Mouse (Mus musculus) liver, embryonic 12.5 days (tissue): Measurements from ENCODE around the gene Ankrd31. TPM values are rescaled to one million over a fixed set of nuclear protein-coding genes. Genes with fewer than 3 reads are reported as not detected.
"Not testable (repeated sequence)": the region's sequence is repeated elsewhere in the genome, so short reads cannot be mapped to it uniquely, and the experiment has no call there.

Experiments
- ATAC-seq: fragments of 200-750 bp; cut with Nextera tagmentation; 2 replicates; pipeline ENCODE4 v1.8.0; 2017; ENCODE audit warnings: moderate number of reproducible peaks, mild to moderate bottlenecking, moderate library complexity
- H3K27ac ChIP-seq: fragments of 300-500 bp; sonication (generic); 2 replicates; pipeline ENCODE4 v1.5.1; 2016; ENCODE audit warnings: mild to moderate bottlenecking
- H3K27me3 ChIP-seq: fragments of 300-500 bp; sonication (generic); replicated peaks from 2 replicates; pipeline ENCODE4 v1.6.1; 2016; ENCODE audit warnings: mild to moderate bottlenecking, moderate library complexity
- H3K36me3 ChIP-seq: fragments of 300-500 bp; sonication (generic); 2 replicates; pipeline ENCODE4 v1.6.1; 2016; ENCODE audit warnings: mild to moderate bottlenecking, moderate library complexity
- H3K4me1 ChIP-seq: fragments of 300-500 bp; sonication (generic); 2 replicates; pipeline ENCODE4 v1.6.1; 2016
- H3K4me2 ChIP-seq: fragments of 300-500 bp; sonication (generic); 2 replicates; pipeline ENCODE4 v1.6.1; 2016; ENCODE audit warnings: mild to moderate bottlenecking, moderate library complexity
- H3K4me3 ChIP-seq: fragments of 300-500 bp; sonication (generic); 2 replicates; pipeline ENCODE4 v1.5.1; 2016; ENCODE audit warnings: mild to moderate bottlenecking, moderate library complexity
- H3K9ac ChIP-seq: fragments of 300-500 bp; sonication (generic); 2 replicates; pipeline ENCODE4 v1.6.1; 2016; ENCODE audit warnings: mild to moderate bottlenecking, moderate library complexity
- H3K9me3 ChIP-seq: fragments of 300-500 bp; sonication (generic); replicated peaks from 2 replicates; pipeline ENCODE4 v1.6.1; 2016; ENCODE audit warnings: mild to moderate bottlenecking, moderate library complexity
- WGBS: fragments of 180-500 bp; shearing (Covaris S2); methylation state at CpG from one replicate; pipeline ENCODE4 v1.1.7; 2016; ENCODE audit not compliant: insufficient replicate concordance; 5-methylcytosine and 5-hydroxymethylcytosine counted together
- polyA plus RNA-seq: library from polyadenylated mRNA; unstranded; fragments of >200 nt; fragmentation: Nextera tagmentation; extraction: Ambion mirVana; gene quantifications from 2 replicates; pipeline ENCODE4 v1.2.1, GENCODE M21; 2016

The Ankrd31 gene
- polyA plus RNA-seq, 1 experiment from 2014 or later = 0.02 TPM

DNA sequence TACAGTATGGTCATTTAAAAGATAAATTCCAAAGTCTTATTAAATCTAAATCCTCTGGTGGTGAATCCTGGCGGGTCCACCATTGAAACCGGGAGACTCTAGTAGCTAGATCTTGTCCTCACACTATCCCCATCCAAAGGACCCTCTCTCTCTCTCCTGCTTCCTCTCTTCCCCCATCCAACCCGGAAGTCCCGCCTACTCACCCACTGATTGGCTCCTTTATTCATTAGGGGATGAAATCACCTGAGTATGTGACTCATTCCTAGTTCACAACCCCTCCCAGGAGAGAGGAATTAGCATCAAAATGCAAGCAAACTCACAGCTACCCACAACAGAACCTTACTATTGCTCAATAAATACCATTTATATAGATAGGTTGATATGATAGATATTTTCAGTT lies 122.7 kb downstream of the Ankrd31 start:
- no peak overlapping the region for H3K4me3 ChIP-seq
- H3K27me3 ChIP-seq = no peaks in the 10 kb centered on the region
- WGBS = 53% methylated on average over 4 of the region's 4 CpGs
- no peak for ATAC-seq
- no peak overlapping the region for H3K4me2 ChIP-seq
- H3K9ac ChIP-seq = no peak overlapping the region
- H3K9me3 ChIP-seq = no peaks in the 10 kb centered on the region
- no peak overlapping the region for H3K27ac ChIP-seq
- H3K4me1 ChIP-seq = no peaks in the 10 kb centered on the region
- H3K36me3 ChIP-seq = no peaks in the 10 kb centered on the region

DNA sequence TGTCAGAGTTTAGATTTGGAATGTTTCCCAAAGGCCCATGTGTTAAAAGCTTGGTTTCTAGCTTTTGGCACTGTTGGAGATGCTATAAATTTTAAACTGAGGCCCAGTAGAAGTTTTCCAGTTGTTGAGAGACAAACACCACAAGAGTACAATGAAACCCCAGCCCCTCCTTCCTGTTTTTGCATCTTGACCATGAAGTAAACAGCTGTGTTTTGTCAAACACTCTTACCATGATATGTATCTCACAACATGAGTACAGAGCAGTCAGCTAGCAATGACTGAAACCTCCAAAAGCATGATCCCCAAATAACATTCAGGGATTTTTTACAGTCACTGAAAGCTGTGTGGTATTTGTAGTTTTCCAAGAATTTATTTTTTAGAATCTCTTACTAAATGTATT lies 126.0 kb downstream of the Ankrd31 start:
- H3K27me3 ChIP-seq = peaks cover 4% of the 10 kb centered on the region; the same call in 1 of the 2 replicates
- no peak for ATAC-seq
- no peaks in the 10 kb centered on the region for H3K4me1 ChIP-seq
- H3K36me3 ChIP-seq = no peaks in the 10 kb centered on the region
- H3K9ac ChIP-seq = no peak overlapping the region
- no peaks in the 10 kb centered on the region for H3K9me3 ChIP-seq
- H3K4me2 ChIP-seq = no peak overlapping the region
- H3K27ac ChIP-seq = no peak overlapping the region
- H3K4me3 ChIP-seq = no peak overlapping the region

DNA sequence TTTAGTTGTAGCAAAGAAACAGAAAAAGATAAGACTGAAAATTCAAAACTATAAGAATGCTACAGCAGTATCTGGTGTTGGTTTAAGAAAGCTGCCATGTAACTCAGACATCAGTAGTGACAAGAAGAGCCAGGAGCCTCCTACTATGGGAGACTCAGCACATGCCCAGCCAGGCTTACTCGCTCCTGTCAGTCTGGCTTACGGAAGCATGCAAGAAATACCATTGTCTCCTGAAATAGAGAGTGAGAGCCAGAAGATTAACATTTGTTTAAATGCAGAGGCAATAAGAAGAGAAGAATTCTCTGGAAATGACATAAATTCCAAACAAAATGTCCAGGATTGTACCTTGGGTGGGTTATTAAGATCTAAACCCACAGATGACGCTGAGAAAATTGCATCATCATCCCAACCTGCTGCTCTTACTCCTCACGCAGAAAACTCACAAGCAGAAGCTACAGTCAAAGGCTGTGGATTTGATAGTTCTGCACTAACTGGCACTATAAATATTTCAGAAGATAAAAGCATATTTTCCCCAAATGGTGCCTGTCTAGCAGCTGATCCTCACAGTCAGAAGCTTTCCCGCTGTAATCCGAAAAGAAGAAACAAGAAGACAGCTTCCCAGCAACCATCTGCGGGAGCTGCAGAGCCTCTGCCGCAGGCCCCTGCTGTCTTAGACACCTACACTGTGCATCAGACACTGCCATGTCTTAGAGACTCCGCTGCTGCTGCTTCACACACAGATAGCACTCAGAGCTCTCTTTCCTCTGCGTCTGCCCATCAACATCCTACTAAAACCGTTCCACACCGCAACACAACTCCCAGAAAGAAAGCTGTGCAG lies 130.4 kb downstream of the Ankrd31 start:
- no peak overlapping the region for H3K4me3 ChIP-seq
- ATAC-seq = no peak
- H3K27ac ChIP-seq = no peak overlapping the region
- H3K36me3 ChIP-seq = no peaks in the 10 kb centered on the region
- peaks cover 7% of the 10 kb centered on the region; the same call in 1 of the 2 replicates for H3K27me3 ChIP-seq
- H3K4me1 ChIP-seq = no peaks in the 10 kb centered on the region
- no peaks in the 10 kb centered on the region for H3K9me3 ChIP-seq
- WGBS = 73% methylated on average over 12 of the region's 12 CpGs
- H3K4me2 ChIP-seq = no peak overlapping the region
- no peak overlapping the region for H3K9ac ChIP-seq

DNA sequence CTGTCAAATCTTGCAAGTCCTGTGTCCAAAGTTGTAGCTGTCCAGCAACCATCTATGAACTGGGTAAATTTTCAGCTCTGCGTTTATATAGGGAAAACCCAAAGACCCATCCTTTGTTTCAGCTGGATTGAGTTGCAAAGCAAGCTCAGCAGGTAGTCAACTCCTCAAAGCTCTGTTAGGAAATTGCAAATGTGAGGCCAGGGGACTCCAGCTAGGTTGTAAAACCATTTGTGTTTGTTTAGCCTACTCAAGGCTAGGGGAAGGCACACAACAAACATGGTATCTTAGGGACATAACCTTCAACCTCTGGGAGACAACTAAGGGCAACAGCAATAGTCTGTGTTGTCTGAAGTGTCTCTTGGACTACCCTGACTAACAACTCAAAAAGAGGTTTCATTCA lies 136.5 kb downstream of the Ankrd31 start:
- Histone ChIP-seq H3K27me3 (0 out of 2 replicates have a peak, but pooled peaks cover 3% of the 10 kb centered on the region), H3K4me3 (no peak overlapping the region), H3K9ac (no peak overlapping the region), H3K36me3 (no peaks in the 10 kb centered on the region), H3K27ac (no peak overlapping the region), H3K4me1 (no peaks in the 10 kb centered on the region), H3K9me3 (no peaks in the 10 kb centered on the region), H3K4me2 (no peak overlapping the region)
- 59% methylated on average over 1 of the region's 1 CpGs for WGBS
- no peak for ATAC-seq

DNA sequence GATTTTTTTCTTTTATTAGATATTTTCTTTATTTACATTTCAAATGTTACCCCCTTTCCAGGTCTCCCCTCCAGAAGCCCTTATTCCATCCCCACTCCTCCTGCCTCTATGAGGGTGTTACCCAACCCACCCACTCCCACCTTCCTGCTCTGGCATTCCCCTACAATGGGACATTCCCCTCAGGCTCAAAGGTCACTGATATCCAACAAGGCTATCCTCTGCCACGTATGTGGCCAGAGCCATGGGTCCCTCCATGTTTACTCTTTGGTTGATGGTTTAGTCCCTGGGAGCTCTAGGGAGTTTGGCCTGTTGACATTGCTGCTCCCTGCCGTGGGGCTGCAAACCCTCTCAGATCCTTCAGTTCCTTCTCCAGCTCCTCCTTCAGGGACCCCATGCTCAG lies 141.9 kb downstream of the Ankrd31 start:
- Histone ChIP-seq H3K27ac (no peak overlapping the region), H3K4me3 (no peak overlapping the region), H3K9ac (no peak overlapping the region), H3K27me3 (no peaks in the 10 kb centered on the region), H3K9me3 (no peaks in the 10 kb centered on the region), H3K4me2 (no peak overlapping the region), H3K36me3 (no peaks in the 10 kb centered on the region), H3K4me1 (no peaks in the 10 kb centered on the region)
- peak; percentile 30; the same call in 1 of the 2 replicates for ATAC-seq
- WGBS = 46% methylated on average over 2 of the region's 2 CpGs

DNA sequence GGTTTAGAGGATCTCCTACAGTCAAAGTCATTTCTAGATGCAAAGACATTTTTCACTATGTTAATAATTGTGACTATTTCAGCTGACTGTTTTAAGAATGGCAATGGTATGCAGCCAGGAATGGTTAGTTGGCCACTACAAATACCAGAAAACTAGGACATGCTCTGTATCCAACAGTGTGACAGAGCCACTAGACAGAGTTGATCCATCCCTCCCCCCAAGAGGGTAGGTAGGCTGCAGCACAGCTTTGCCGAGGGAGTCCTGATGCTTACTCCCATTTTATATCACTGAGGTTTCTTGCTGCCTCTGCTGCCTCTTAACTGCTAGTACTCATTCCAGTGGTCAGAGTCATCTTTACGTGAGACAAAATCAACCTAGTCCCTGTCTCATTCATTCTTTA lies 147.1 kb downstream of the Ankrd31 start:
- Histone ChIP-seq H3K27ac (no peak overlapping the region), H3K4me1 (no peaks in the 10 kb centered on the region)
- ATAC-seq = no peak

DNA sequence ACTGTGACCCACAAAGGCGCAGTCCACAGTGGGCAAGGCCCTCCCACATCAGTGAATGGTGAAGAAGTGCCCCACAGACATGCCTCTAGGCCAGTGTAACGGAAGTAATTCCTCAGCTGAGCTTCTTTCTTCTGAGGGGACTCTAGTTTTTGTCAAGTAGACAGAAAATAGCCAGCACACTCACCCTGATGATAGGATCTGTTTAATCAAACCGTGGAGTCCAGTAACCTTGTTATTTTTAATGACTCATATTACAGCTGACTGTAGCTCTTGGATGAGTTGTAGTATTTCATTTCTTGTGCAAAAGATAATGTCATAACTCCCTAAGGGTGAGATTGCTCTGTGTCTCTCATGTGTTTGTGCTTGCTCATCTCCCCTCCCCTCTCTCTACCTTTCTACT lies 158.6 kb downstream of the Ankrd31 start:
- no peak for ATAC-seq
- WGBS = 46% methylated on average over 3 of the region's 3 CpGs
- H3K36me3 ChIP-seq = no peaks in the 10 kb centered on the region
- no peak overlapping the region for H3K4me3 ChIP-seq
- H3K4me1 ChIP-seq = no peaks in the 10 kb centered on the region
- 0 out of 2 replicates have a peak, but pooled peaks cover 3% of the 10 kb centered on the region for H3K27me3 ChIP-seq
- H3K9ac ChIP-seq = no peak overlapping the region
- H3K27ac ChIP-seq = no peak overlapping the region
- no peaks in the 10 kb centered on the region for H3K9me3 ChIP-seq
- H3K4me2 ChIP-seq = no peak overlapping the region

More for the DNA sequence above, 147.1 kb downstream of the Ankrd31 start:
- no peak overlapping the region for H3K4me3 ChIP-seq
- H3K36me3 ChIP-seq = no peaks in the 10 kb centered on the region
- WGBS = 67% methylated on average over 2 of the region's 2 CpGs
- no peak overlapping the region for H3K9ac ChIP-seq
- no peak overlapping the region for H3K4me2 ChIP-seq
- H3K9me3 ChIP-seq = no peaks in the 10 kb centered on the region
- H3K27me3 ChIP-seq = no peaks in the 10 kb centered on the region

DNA sequence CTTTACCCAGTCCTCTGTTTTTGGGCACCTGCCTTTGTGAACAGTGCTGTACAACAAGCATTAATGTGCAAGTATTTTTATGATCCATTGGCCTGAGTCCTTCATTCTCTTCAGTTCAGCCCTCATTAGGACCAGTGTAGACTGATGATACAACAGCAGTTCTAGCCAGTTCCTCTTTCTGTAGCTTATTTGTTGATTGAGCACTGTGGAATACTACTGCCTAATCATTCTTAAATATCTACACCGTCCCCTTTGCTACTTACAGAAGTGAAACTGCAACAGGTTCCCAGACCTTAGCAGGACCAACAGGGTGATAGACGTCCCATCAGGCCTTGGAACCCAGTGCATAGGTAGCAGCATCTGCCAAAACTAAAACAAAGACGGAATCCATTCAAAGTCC lies 163.1 kb downstream of the Ankrd31 start:
- Histone ChIP-seq H3K4me2 (no peak overlapping the region), H3K4me3 (no peak overlapping the region), H3K9ac (no peak overlapping the region), H3K27ac (no peak overlapping the region), H3K9me3 (no peaks in the 10 kb centered on the region), H3K4me1 (no peaks in the 10 kb centered on the region), H3K27me3 (peaks cover 3% of the 10 kb centered on the region; the same call in 1 of the 2 replicates), H3K36me3 (no peaks in the 10 kb centered on the region)
- WGBS = 54% methylated on average over 3 of the region's 3 CpGs
- ATAC-seq = no peak

DNA sequence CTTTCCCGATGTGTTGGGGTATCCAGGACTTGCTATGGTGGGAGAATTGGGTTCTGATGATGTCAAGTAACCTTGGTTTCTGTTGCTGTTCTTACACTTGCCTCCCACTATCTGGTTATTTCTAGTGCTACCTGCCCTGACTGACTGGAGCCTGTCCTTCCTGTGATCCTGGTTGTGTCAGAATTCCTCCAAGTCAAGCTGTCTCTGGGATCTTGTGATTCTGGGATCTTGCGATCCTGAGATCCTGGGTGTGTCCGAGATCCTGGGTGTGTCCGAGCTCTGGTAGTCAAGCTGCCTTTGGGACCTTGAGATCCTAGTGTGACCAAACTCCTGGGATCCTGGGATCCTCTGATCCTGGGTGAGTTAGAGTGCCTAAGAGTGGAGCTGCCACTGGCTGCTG lies 175.1 kb downstream of the Ankrd31 start:
- WGBS = 81% methylated on average over 4 of the region's 4 CpGs
- H3K9ac ChIP-seq, ATAC-seq, H3K4me2 ChIP-seq, H3K9me3 ChIP-seq, H3K36me3 ChIP-seq, H3K27ac ChIP-seq, H3K4me3 ChIP-seq: not testable (repeated sequence)
- H3K4me1 ChIP-seq = peaks cover 12% of the 10 kb centered on the region
- peaks cover 52% of the 10 kb centered on the region for H3K27me3 ChIP-seq

DNA sequence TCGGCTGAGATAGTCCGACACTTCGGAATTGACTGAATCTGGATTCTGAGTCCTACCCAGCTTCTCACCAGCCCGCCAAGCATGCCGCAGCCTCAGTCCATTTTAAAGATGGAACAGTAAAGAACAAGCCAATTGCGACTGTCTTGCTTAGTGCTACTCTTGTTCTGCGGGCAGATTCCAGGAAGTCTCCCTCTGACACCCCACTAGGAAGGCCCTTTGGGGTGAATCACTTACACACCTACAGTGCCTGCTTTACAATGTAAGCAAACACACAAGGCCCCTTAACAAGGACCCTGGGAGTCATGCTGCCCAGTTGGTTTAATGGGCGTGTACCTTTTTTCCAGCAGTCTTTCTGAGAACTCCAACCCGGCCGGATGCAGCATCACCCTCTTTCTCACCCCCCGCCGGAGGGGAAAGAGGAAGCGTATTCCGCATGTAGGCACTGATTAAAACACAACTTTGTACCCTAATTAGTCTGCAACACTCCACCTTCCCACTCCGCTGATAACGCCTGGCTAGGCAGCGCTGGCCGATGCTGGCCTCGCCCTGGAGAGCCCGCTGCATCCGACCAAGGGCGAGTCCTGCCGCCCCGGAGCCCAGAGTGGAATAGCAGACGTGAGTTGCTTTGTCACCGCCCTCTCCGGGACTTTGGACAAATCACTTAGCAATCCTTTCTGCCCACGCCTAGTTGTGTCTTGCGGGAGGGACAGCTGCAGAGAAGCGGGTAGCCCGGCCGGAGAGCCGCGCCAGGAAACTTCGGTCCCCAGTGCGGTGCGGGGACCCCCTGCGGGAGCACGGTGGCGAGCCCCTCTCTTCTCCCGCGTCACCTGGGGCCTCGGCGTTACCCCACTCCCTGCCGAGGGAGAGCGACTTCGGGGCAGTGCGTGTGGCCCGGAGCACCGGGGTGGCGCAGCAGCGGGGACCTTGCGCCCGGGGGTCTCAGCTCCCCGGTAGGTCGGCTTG lies 176.2 kb downstream of the Ankrd31 start, which contains the start of gene Gcnt4:
Gcnt4 (plus strand) TSS at position 691 of the 963 bp plus-strand sequence.
- Histone ChIP-seq H3K9ac (peak within 1 kb of the TSS; percentile 63), H3K4me2 (peak within 1 kb of the TSS; percentile 82), H3K36me3 (no peaks in the 10 kb centered on the region), H3K27ac (no peak within 1 kb of the TSS), H3K27me3 (peaks cover 58% of the 10 kb centered on the region), H3K9me3 (no peaks in the 10 kb centered on the region), H3K4me3 (peak within 1 kb of the TSS; percentile 62), H3K4me1 (peaks cover 12% of the 10 kb centered on the region)
- 7% methylated on average over 55 of the region's 56 CpGs for WGBS
- ATAC-seq = peak; percentile 63

DNA sequence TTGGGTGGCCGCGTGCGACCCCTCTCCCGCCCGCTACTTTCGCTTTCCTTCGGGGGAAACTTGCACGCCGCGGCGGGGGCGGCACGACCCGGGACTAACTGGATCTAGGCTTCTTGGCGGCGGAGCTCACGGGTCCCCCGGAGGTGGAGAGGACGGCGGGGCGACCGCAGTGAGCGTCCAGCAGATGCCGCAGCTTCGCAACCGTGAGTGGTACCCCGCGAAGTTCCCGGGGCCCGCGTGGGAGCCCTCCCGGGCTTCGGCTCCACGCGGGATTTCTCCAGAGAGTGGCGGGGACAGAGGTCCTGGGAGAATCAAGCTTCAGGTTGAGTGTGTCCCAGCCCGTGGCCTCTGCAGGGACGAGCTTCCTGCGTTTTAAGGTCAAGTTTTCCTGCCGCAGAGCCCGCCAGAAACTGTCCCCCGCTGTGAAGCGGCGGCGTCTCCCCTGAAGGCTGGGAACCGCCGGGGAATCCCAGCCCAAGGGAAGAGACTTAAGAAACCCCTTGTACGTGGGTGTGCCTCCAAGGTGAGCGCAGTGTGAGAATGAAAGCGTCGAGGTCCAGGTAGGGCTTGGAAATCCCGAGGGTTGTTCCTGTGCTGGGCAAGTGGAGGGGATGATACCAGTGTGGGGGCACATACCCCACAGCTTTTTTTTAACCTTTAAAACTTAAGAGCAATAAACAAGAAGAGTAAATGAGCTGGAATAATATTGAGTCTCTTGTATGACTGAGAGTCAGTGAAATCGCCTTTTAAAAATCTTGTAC lies 177.1 kb downstream of the Ankrd31 start:
- no peaks in the 10 kb centered on the region for H3K36me3 ChIP-seq
- H3K9me3 ChIP-seq = no peaks in the 10 kb centered on the region
- no peak overlapping the region for H3K27ac ChIP-seq
- peaks cover 12% of the 10 kb centered on the region for H3K4me1 ChIP-seq
- peak overlapping the region; percentile 63 for H3K9ac ChIP-seq
- peak; percentile 31; the same call in 1 of the 2 replicates for ATAC-seq
- WGBS = 2% methylated on average over 53 of the region's 53 CpGs
- peak overlapping the region; percentile 62 for H3K4me3 ChIP-seq
- peak overlapping the region; percentile 82 for H3K4me2 ChIP-seq
- H3K27me3 ChIP-seq = peaks cover 63% of the 10 kb centered on the region
